Mouse (Mus musculus): ENCODE results near the gene Acot11.

The Acot11 gene

GRCm38 (mm10) chr4:106804910-106805274 is at the start of gene Acot11:
Acot11 (minus strand) TSS chr4:106804998.
- no peak for DNase-seq (ENCODE audit: extremely low read depth, low read depth, low spot score)

- DNase-seq (ENCODE audit: extremely low read depth, low read depth, low spot score), result no peak
Observed at GRCm38 (mm10) chr4:106848290-106849092, 43.7 kb upstream of the Acot11 start.

- DNase-seq (ENCODE audit: extremely low read depth, low read depth, low spot score), result no peak
Observed at GRCm38 (mm10) chr4:106847591-106848289, 42.9 kb upstream of the Acot11 start.

GRCm38 (mm10) chr4:106842561-106842960 is 37.8 kb upstream of the Acot11 start:
- no peak for DNase-seq (ENCODE audit: extremely low read depth, low read depth, low spot score)

GRCm38 (mm10) chr4:106841856-106842255 is 37.1 kb upstream of the Acot11 start:
- no peak for DNase-seq (ENCODE audit: extremely low read depth, low read depth, low spot score)

- no peak for DNase-seq (ENCODE audit: extremely low read depth, low read depth, low spot score)
Observed at GRCm38 (mm10) chr4:106841303-106841702, 36.5 kb upstream of the Acot11 start.

GRCm38 (mm10) chr4:106840651-106841145 is 35.9 kb upstream of the Acot11 start:
- no peak for DNase-seq (ENCODE audit: extremely low read depth, low read depth, low spot score)

- DNase-seq (ENCODE audit: extremely low read depth, low read depth, low spot score), result no peak
Observed at GRCm38 (mm10) chr4:106839964-106840611, 35.3 kb upstream of the Acot11 start.

GRCm38 (mm10) chr4:106839254-106839834 is 34.5 kb upstream of the Acot11 start:
- no peak for DNase-seq (ENCODE audit: extremely low read depth, low read depth, low spot score)

GRCm38 (mm10) chr4:106838548-106839253 is 33.9 kb upstream of the Acot11 start:
- DNase-seq (ENCODE audit: extremely low read depth, low read depth, low spot score), result no peak

GRCm38 (mm10) chr4:106837964-106838363 is 33.2 kb upstream of the Acot11 start:
- DNase-seq (ENCODE audit: extremely low read depth, low read depth, low spot score), result no peak

GRCm38 (mm10) chr4:106837425-106837824 is 32.6 kb upstream of the Acot11 start:
- DNase-seq (ENCODE audit: extremely low read depth, low read depth, low spot score), result no peak

- no peak for DNase-seq (ENCODE audit: extremely low read depth, low read depth, low spot score)
Observed at GRCm38 (mm10) chr4:106830545-106831112, 25.8 kb upstream of the Acot11 start.

- DNase-seq (ENCODE audit: extremely low read depth, low read depth, low spot score), result no peak
Observed at GRCm38 (mm10) chr4:106827738-106828361, 23.1 kb upstream of the Acot11 start.

GRCm38 (mm10) chr4:106825229-106825628 is 20.4 kb upstream of the Acot11 start:
- DNase-seq (ENCODE audit: extremely low read depth, low read depth, low spot score), result no peak

- DNase-seq (ENCODE audit: extremely low read depth, low read depth, low spot score), result no peak
Observed at GRCm38 (mm10) chr4:106819404-106819803, 14.6 kb upstream of the Acot11 start.

GRCm38 (mm10) chr4:106818332-106818731 is 13.5 kb upstream of the Acot11 start:
- no peak for DNase-seq (ENCODE audit: extremely low read depth, low read depth, low spot score)

GRCm38 (mm10) chr4:106817017-106817416 is 12.2 kb upstream of the Acot11 start:
- DNase-seq (ENCODE audit: extremely low read depth, low read depth, low spot score), result no peak

GRCm38 (mm10) chr4:106815396-106816324 is 10.9 kb upstream of the Acot11 start:
- DNase-seq (ENCODE audit: extremely low read depth, low read depth, low spot score), result no peak

All from fat pad, adult 2 months (tissue).